Mouse (Mus musculus): ENCODE results near the gene Mbip.

The Mbip gene

GRCm38 (mm10) chr12:56327448-56327998 lies 18.2 kb downstream of the Mbip start:
- Histone ChIP-seq H3K4me1 (replicated peaks; ENCODE audit: low read depth, low read length) (peaks cover 8% of the 10 kb centered on the region), H3K9me3 (ENCODE audit: low read length) (no peaks in the 10 kb centered on the region), H3K4me3 (replicated peaks; ENCODE audit: low read length) (no peak overlapping the region), H3K36me3 (ENCODE audit: insufficient read depth, low read length) (peaks cover 52% of the 10 kb centered on the region), H3K27me3 (ENCODE audit: insufficient read depth, low read length) (no peaks in the 10 kb centered on the region)
- TF ChIP-seq POU5F1 (IDR thresholded peaks at IDR 0.05; ENCODE audit: borderline replicate concordance, low read length) (no peak), NANOG (IDR thresholded peaks at IDR 0.05; ENCODE audit: borderline replicate concordance, low read length) (no peak), CTCF (conservative IDR thresholded peaks at IDR 0.05; ENCODE audit: low read length) (no peak)

- TF ChIP-seq POU5F1 (IDR thresholded peaks at IDR 0.05; ENCODE audit: borderline replicate concordance, low read length) (no peak), NANOG (IDR thresholded peaks at IDR 0.05; ENCODE audit: borderline replicate concordance, low read length) (no peak), CTCF (conservative IDR thresholded peaks at IDR 0.05; ENCODE audit: low read length) (no peak)
Measured at GRCm38 (mm10) chr12:56325851-56326250, 19.8 kb downstream of the Mbip start.

GRCm38 (mm10) chr12:56318941-56319340 lies 26.8 kb downstream of the Mbip start:
- TF ChIP-seq CTCF (conservative IDR thresholded peaks at IDR 0.05; ENCODE audit: low read length) (no peak), NANOG (IDR thresholded peaks at IDR 0.05; ENCODE audit: borderline replicate concordance, low read length) (no peak), POU5F1 (IDR thresholded peaks at IDR 0.05; ENCODE audit: borderline replicate concordance, low read length) (no peak)
- H3K9me3 ChIP-seq (ENCODE audit: low read length), result peaks cover 7% of the 10 kb centered on the region
- no peak overlapping the region for H3K4me3 ChIP-seq (replicated peaks; ENCODE audit: low read length)
- H3K4me1 ChIP-seq (replicated peaks; ENCODE audit: low read depth, low read length), result no peaks in the 10 kb centered on the region
- H3K36me3 ChIP-seq (ENCODE audit: insufficient read depth, low read length), result no peaks in the 10 kb centered on the region
- H3K27me3 ChIP-seq (ENCODE audit: insufficient read depth, low read length), result no peaks in the 10 kb centered on the region

More at GRCm38 (mm10) chr12:56325851-56326250, 19.8 kb downstream of the Mbip start:
- Histone ChIP-seq H3K36me3 (ENCODE audit: insufficient read depth, low read length) (peaks cover 41% of the 10 kb centered on the region), H3K4me1 (replicated peaks; ENCODE audit: low read depth, low read length) (peaks cover 8% of the 10 kb centered on the region), H3K4me3 (replicated peaks; ENCODE audit: low read length) (no peak overlapping the region), H3K9me3 (ENCODE audit: low read length) (no peaks in the 10 kb centered on the region), H3K27me3 (ENCODE audit: insufficient read depth, low read length) (no peaks in the 10 kb centered on the region)

GRCm38 (mm10) chr12:56318059-56318458 lies 27.6 kb downstream of the Mbip start:
- H3K9me3 ChIP-seq (ENCODE audit: low read length), result peaks cover 15% of the 10 kb centered on the region
- H3K27me3 ChIP-seq (ENCODE audit: insufficient read depth, low read length), result no peaks in the 10 kb centered on the region
- no peaks in the 10 kb centered on the region for H3K36me3 ChIP-seq (ENCODE audit: insufficient read depth, low read length)
- TF ChIP-seq POU5F1 (IDR thresholded peaks at IDR 0.05; ENCODE audit: borderline replicate concordance, low read length) (no peak), NANOG (IDR thresholded peaks at IDR 0.05; ENCODE audit: borderline replicate concordance, low read length) (no peak), CTCF (conservative IDR thresholded peaks at IDR 0.05; ENCODE audit: low read length) (no peak)
- no peak overlapping the region for H3K4me3 ChIP-seq (replicated peaks; ENCODE audit: low read length)
- H3K4me1 ChIP-seq (replicated peaks; ENCODE audit: low read depth, low read length), result no peaks in the 10 kb centered on the region

- Histone ChIP-seq H3K27me3 (ENCODE audit: insufficient read depth, low read length) (peaks cover 37% of the 10 kb centered on the region), H3K9me3 (ENCODE audit: low read length) (no peaks in the 10 kb centered on the region), H3K4me1 (replicated peaks; ENCODE audit: low read depth, low read length) (peaks cover 29% of the 10 kb centered on the region), H3K36me3 (ENCODE audit: insufficient read depth, low read length) (no peaks in the 10 kb centered on the region), H3K4me3 (replicated peaks; ENCODE audit: low read length) (no peak overlapping the region)
- TF ChIP-seq POU5F1 (IDR thresholded peaks at IDR 0.05; ENCODE audit: borderline replicate concordance, low read length) (no peak), CTCF (conservative IDR thresholded peaks at IDR 0.05; ENCODE audit: low read length) (no peak), NANOG (IDR thresholded peaks at IDR 0.05; ENCODE audit: borderline replicate concordance, low read length) (no peak)
Measured at GRCm38 (mm10) chr12:56305758-56306157, 39.9 kb downstream of the Mbip start.

- H3K4me1 ChIP-seq (replicated peaks; ENCODE audit: low read depth, low read length), result peaks cover 59% of the 10 kb centered on the region
- H3K4me3 ChIP-seq (replicated peaks; ENCODE audit: low read length), result peak overlapping the region; percentile 73; the same call in 1 of the 2 replicates
- no peaks in the 10 kb centered on the region for H3K36me3 ChIP-seq (ENCODE audit: insufficient read depth, low read length)
- H3K9me3 ChIP-seq (ENCODE audit: low read length), result no peaks in the 10 kb centered on the region
- H3K27me3 ChIP-seq (ENCODE audit: insufficient read depth, low read length), result peaks cover 53% of the 10 kb centered on the region
- TF ChIP-seq NANOG (IDR thresholded peaks at IDR 0.05; ENCODE audit: borderline replicate concordance, low read length) (no peak), CTCF (conservative IDR thresholded peaks at IDR 0.05; ENCODE audit: low read length) (no peak), POU5F1 (IDR thresholded peaks at IDR 0.05; ENCODE audit: borderline replicate concordance, low read length) (no peak)
Measured at GRCm38 (mm10) chr12:56302321-56303017, 43.2 kb downstream of the Mbip start.

- Histone ChIP-seq H3K9me3 (ENCODE audit: low read length) (no peaks in the 10 kb centered on the region), H3K27me3 (ENCODE audit: insufficient read depth, low read length) (peaks cover 51% of the 10 kb centered on the region), H3K36me3 (ENCODE audit: insufficient read depth, low read length) (no peaks in the 10 kb centered on the region), H3K4me1 (replicated peaks; ENCODE audit: low read depth, low read length) (peaks cover 67% of the 10 kb centered on the region), H3K4me3 (replicated peaks; ENCODE audit: low read length) (peak overlapping the region; percentile 73)
- TF ChIP-seq POU5F1 (IDR thresholded peaks at IDR 0.05; ENCODE audit: borderline replicate concordance, low read length), result no peak
- no peak for TF ChIP-seq NANOG (IDR thresholded peaks at IDR 0.05; ENCODE audit: borderline replicate concordance, low read length)
- TF ChIP-seq CTCF (conservative IDR thresholded peaks at IDR 0.05; ENCODE audit: low read length), result no peak
Measured at GRCm38 (mm10) chr12:56301487-56302293, 44.0 kb downstream of the Mbip start.

- no peaks in the 10 kb centered on the region for H3K36me3 ChIP-seq (ENCODE audit: insufficient read depth, low read length)
- no peaks in the 10 kb centered on the region for H3K9me3 ChIP-seq (ENCODE audit: low read length)
- H3K4me3 ChIP-seq (replicated peaks; ENCODE audit: low read length), result no peak overlapping the region
- peaks cover 79% of the 10 kb centered on the region for H3K4me1 ChIP-seq (replicated peaks; ENCODE audit: low read depth, low read length)
- TF ChIP-seq POU5F1 (IDR thresholded peaks at IDR 0.05; ENCODE audit: borderline replicate concordance, low read length), result no peak
- peaks cover 44% of the 10 kb centered on the region for H3K27me3 ChIP-seq (ENCODE audit: insufficient read depth, low read length)
Measured at GRCm38 (mm10) chr12:56299610-56300009, 46.1 kb downstream of the Mbip start.

All from E14TG2a.4 (cell line).